Mouse (Mus musculus): ENCODE measurements around the gene Oxsr1.
"Not testable (repeated sequence)": the region's sequence is repeated elsewhere in the genome, so short reads cannot be mapped to it uniquely, and the experiment has no call there.

The Oxsr1 gene

DNA sequence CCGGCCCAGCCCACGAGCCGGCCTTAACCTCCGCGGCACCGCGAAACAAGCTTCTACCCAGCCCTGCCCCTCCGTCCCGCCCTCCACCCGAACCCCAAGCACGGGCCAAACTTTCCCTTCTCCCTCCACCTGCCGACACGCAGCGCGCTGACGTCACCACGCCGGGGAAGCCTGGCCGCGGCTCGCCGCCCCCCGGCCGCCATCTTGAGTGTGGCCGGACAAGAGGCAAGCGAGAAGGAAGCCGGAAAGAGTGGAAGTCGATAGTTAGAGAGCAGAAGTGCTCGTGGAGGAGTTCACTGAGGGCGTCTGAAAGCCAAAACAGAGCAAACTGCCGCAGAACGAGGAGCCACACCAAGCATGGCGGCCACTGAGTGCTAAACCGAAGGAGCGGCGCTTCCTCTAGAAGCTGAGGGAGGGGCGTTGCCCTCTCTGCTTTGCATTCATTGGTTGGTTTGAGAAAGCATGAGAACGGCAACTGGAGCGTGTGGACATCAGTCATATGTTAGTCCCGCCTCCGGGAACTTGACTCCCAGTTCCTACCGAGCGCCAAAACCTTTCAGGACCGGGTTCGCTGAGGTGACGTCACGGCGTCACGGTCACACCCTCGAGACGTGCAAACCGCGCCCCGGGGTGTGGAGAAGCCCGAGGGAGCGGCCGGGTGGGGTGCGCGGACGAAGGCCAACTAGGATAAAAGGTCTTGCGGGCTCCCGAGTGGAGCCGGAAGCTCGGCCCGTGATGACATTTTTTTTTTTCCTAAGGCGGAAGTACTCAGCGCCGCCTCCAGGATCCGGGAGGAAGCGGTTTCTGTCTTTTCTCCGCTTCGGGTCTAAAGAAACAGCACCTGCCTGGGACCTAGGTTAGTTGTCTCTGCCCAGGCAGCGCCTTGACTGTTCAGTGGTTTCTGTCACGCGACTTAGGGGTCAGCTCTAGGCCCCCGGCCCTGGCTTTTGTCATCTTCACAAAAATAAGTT lies at the start of gene Oxsr1:
Gene Oxsr1, minus strand, starts transcription at position 139 of the 971 bp plus-strand sequence.
- peak; percentile 99 for DNase-seq (ENCODE audit: low spot score)

DNA sequence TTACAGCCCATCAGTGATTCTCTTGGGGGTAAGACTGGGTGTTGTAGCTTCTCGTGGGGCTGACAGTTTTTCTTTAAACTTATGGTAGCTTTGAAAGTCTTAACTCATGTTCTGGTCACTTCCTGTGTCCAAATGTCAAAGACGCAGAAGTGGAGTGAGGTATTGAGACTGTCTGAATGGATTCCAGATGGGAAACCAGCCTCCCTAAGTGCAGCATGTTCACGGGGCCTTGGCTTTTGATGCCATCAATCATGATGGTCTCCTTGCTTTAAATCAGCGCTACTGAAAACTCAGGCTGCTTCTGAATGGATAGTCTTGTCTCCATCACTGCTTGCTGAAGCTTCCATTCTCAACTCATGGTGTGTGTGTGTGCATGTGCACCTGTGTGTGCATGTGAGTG lies 49.0 kb upstream of the Oxsr1 start:
- DNase-seq (ENCODE audit: low spot score): no peak

DNA sequence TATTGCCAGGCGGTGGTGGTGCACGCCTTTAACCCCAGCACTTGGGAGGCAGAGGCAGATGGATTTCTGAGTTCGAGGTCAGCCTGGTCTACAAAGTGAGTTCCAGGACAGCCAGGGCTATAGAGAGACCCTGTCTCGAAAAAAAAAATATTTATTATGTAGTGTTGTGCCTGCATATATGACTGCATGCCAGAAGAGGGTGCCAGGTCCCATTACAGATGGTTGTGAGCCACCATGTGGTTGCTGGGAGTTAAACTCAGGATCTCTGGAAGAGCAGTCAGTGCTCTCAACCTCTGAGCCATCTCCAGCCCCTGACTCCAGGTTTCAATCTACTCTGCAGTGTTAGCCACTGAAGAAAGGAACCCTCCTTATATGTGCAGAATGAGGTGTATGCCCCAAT lies 48.5 kb upstream of the Oxsr1 start:
- not testable (repeated sequence) for DNase-seq (ENCODE audit: low spot score)

DNA sequence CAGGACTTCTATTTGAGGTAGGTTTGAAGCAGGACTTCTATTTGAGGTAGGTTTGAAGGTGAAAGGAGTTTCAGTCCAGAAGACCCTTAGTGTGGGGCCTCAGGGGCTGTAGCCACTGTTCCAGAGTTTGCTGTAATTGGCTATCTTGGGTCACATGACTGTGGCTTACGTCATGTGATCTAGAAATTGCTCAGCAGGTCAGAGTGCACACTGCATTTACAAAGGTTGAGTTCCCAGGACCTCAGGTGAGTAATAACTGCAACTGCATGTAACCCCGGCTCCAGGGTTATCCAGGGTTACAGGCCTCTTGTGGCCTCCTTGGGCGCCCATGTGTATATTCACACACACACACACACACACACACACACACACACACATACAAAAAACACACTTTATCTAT lies 46.1 kb upstream of the Oxsr1 start:
- DNase-seq (ENCODE audit: low spot score): no peak

DNA sequence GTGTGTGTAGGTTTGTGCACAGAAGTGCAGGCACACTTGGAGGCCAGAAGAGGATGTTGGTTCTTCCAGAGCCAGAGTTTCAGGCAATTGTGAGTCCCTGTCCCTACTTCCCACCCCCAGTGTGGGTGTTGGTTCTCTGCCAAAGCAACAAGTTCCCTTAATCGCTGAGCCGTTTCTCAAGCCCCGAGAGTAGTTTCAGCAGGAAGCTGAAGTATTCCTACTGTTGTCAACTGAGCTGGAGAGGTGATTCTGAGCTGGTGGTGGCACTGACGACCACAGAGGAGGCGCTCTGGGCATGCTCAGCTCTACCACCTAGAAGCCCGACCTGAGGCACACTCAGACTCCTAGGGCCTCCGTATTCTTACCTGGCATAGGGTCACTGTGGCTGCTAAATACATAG lies 43.1 kb upstream of the Oxsr1 start, which contains the start of gene Slc22a14:
Gene Slc22a14, minus strand, starts transcription at position 270 of the 400 bp plus-strand sequence.
- DNase-seq (ENCODE audit: low spot score): no peak

DNA sequence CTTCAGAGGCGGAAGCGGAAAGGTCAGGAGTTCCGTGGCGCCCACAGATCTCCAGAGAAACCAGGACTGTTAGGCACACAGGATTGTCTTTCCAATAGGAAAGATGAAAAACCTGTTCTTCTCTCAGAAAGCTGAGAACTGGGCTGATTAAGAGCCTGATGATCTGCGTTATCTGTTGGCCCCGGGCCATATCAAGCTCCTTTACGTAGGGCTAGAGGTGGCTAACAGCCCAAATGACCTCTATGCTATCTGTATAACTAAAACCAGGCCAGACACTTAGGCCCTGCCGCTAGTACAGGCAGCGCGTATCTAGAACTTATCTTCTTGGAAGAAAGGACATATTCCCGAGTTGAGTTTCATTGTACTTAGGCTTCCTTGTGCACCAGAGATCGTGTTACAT lies 41.0 kb upstream of the Oxsr1 start:
- no peak for DNase-seq (ENCODE audit: low spot score)

DNA sequence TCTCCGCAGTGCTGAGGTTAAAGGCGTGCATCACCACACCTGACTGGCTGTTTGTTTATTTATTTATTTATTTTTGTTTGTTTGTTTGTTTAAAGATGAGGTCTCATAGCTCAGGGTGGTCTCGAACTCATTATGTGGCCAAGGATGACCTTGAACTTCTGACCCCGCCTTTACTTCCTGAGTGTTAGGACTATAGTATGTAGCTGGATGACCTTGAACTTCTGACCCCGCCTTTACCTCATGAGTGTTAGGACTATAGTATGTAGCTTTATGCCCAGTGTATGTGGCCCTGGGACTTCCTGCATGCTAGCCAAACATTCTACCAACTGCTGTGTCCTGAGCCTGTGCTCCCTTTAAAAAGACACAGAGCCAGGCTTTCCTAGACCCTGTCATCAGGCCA lies 39.2 kb upstream of the Oxsr1 start:
- DNase-seq (ENCODE audit: low spot score): no peak

DNA sequence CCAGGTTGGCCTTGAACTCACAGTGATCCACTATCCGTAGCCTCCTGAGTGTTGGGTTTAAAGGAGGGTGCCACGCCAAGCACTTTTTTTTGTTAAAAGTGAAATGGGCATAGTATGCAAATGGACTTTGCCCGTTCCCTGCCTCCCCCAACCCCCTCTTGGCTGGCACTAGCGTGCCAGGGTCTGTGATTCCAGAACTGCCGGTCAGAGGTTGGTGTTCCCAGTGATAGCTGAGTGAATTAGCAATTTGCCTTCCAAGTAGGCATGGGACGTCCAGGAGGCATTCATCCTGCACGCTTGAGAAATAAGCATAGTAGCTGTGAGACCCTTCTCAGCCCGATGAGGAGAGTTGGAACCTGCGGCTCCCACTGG lies 35.8 kb upstream of the Oxsr1 start:
- DNase-seq (ENCODE audit: low spot score): no peak

DNA sequence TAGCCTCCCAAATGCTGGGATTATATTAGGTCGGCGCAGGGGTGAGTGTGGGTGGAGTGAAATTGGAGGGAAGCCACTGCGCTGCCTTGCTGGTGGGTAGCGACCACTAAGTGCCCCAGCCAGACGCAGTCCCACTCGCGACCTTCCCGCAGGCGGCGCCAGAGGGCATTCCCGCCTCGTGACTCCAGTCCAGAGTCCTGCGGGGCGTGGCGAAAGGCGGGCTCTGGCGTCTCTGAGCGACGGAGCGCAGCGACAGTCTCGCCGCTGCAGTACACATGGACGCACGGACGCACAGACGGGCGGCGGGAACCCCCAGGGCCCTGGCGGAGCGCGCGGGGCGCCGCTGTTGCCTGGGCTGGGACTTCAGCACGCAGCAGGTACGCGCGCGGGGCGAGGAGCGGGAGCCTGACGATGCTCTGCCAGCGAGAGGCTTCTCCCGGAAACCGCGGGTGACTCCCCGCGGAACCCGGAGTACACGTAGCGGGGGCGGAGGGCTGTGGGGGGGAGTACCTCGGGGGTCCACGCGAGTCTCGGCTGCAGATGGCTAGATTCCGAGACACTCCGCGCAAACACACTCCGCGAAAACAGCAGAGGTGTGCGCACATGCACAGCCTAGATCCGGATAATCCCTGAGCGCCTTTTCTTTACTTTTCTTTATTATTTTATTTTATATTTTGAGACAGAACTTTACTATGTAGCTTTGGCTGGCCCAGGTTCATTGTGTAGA lies 35.3 kb upstream of the Oxsr1 start, which contains the start of gene Xylb:
Gene Xylb, plus strand, starts transcription at position 51 of the 727 bp plus-strand sequence.
- DNase-seq (ENCODE audit: low spot score): peak; percentile 80

DNA sequence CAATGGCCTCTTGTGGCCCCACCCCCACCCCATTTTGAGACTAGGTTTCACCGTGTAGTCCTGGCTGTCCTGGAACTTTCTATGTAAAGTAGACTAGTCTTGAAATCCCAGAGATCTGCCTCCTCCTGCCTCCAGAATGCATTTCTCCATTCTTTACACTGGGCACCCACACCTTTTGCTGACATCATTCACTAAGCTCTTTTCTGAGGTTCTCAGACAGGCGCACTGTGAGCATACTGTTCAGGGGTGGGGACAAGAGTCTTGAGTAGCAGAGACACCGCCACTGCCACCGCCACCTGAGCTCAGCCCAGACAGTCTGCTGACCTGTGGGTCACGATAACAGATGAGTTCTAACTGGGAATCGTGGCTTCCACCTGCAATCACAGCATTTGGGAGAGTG lies 33.7 kb upstream of the Oxsr1 start:
- no peak for DNase-seq (ENCODE audit: low spot score)

DNA sequence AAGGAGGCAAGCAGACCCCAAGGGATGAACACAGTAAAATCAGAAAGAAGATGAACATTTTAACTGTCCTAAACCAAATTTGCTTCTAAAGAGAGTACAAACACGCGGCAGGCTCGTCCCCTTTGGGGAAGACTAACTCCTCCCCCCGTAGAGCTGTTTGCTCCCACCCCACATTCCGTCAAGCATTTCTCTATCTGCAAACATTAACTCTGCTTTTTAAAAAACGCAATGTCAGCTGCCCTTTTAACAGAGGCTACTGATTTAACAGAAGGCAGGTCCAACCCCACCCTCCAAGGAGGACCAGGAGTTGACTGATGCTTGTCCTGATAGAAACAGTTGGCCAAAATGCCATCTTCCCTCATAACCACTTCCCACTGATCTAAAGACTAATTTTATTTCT lies 31.7 kb upstream of the Oxsr1 start:
- DNase-seq (ENCODE audit: low spot score): no peak

DNA sequence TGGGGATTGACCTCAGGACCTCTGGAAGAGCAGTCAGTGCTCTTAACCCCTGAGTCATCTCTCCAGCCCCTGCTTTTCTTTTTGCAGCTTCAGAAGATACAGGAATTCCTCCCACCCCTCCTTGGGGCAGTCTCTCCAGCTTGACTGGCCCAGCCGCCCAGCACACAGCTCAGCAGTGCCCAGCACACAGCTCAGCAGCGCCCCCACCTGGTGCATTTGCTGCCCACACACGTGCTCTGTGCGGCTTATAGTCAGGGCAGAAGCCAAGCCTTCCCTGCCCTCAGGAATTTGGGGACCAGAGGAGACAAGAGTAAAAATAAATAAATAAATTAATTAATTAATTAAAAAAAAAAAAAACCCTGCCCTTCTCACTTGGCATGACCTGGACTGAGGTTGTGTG lies 29.8 kb upstream of the Oxsr1 start:
- no peak for DNase-seq (ENCODE audit: low spot score)

DNA sequence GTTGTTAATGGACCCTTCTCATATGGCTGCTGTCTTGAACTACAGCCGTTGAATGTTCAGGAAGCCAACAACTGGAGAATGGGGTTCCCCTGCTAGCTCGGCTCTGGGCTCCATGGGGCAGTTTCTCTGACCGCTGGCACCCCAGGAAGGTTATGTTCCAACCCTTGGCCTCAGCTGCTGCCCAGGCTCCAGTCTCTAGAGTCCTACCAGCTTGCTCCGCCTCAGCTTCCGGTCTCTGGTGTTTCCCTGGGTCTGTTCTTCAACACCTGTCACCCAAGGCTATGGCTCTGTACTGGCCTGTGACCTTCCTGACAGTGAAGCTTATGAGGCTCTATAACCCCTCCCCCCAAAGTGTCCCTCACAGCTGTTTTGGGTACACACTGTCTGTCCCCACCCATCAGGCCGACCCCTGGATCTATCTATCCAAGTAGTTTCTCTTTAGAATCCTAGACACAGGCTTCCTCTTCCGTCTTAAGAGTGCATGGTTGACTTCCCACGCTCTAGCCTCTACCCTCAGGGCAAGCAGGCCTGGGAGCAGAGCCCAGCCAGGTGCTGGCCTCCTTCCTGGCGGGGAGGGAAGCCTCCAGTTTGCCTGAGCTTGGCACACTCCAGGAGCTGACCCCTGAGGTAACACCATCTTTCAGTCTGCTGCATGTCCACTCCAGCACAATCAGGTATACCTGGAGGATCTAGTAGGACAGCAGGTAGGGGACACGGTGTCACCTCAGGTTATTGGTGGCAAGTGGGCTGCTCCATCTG lies 28.9 kb upstream of the Oxsr1 start:
- DNase-seq (ENCODE audit: low spot score): no peak

DNA sequence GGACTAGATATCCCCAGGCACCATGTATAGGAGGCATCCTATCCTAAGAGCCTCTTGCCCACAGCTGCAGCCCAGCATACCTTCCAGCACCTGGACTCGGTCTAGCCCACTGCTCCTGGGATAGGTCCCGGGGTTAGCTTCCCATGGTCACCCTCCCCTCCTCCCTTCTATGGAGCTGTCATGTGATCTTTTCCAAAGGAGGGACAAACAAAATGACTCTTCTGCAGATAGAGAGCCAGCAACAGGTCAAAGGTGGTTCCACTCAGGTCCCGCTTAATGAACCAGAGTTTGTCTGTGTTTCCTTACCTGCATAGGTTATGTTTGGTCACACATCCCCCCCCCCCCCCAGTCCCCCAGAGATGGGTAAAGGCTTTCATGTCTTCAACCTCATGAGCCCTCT lies 28.3 kb upstream of the Oxsr1 start:
- no peak for DNase-seq (ENCODE audit: low spot score)

DNA sequence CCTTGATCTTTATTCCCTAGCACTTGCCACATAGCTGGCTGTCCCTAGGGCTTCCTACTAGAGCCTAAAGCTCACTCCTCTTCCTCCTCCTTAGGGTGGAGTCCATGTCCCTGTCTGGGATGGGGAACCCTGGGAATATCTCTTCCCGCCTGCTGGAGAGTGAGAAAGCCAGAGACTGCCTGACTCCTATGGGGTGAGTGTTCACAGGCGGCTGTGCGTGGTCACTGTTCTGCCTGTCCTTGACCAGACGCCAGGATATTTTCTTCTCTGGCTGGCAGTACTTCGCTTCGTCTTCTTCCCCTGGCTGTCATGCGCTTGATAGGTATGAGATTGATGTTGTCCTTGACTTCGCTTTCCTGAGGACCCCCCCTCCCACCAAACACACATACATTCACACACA lies 24.1 kb upstream of the Oxsr1 start:
- DNase-seq (ENCODE audit: low spot score): no peak

DNA sequence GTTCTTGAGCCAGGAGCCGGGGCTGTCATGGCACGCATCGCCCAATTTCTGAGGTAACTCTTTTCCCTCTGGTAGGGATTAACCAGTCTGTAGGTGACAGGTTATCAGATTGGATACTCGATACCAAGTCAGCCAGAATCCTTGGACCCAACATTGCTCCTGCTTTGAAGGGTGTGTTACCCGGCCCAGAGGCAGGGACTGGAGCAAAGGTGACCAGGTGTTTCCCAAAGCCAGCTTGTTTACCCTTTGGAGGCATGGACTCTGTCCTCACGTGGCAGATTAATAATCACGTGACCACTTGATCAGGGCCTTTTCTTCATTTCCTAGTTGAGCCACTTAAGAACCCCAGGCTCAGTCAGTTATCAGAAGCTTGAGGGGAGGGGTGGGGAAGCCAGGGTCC lies 20.5 kb upstream of the Oxsr1 start:
- no peak for DNase-seq (ENCODE audit: low spot score)

DNA sequence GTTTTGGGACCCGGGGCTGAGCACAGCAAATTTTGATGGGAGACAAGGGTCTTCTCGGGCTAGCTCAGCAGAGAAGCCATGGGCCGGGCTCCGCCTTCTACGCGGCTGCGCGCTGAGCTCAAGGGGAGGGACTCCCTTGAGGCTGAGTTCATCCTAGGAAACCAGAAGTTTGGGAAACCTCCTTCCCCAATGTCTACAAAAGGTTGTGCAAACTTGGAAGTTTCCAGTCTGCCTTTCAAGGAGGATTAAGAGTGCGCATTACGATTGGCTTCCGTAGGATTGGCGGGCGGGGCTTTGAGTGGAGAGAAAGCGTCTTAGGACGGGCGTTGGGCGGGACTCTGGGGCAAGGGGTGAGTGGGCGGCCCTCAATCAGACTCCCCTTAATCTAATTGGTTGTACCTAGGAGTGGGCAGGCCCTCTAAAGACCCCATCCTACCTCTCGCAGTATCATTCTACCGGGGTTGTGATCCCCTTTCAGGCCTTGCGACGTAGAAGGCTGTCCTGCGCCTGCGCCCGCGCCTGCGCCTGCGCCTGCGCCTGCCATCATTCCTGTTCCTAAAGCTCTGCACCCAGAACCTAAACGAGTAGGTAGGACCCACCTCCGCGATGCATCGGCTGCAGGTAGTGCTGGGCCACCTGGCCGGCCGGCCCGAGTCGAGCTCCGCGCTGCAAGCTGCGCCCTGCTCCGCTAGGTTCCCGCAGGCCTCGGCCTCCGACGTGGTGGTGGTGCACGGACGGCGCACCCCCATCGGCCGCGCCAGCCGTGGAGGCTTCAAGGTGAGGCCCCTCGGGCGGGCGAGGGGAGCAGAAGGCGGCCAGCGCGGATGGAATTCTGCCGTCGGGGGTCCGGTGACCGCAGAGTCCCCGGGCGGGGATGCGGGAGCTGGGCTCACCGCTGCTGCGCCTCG lies 18.9 kb upstream of the Oxsr1 start, which contains the start of gene Myd88:
Gene Myd88, minus strand, starts transcription at position 503 of the 908 bp plus-strand sequence.
- peak; percentile 97 for DNase-seq (ENCODE audit: low spot score)

DNA sequence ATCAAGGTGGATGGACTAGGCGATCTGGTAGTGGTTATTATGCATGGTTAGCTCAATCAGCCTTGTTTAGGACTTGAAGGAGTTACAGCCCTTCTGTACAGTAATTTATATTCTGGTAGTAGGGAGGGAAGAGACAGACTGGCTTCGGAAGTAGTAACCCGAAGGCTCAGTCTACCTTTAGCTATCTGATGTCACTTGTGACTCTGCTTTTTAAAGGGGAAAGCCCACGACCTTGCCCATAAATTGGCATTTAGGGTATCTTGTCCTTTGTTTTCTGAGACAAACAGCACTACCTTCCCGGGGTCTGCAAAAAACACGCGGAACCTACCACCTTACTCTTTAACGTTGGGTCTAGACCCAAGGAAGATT lies 18.0 kb upstream of the Oxsr1 start:
- no peak for DNase-seq (ENCODE audit: low spot score)

DNA sequence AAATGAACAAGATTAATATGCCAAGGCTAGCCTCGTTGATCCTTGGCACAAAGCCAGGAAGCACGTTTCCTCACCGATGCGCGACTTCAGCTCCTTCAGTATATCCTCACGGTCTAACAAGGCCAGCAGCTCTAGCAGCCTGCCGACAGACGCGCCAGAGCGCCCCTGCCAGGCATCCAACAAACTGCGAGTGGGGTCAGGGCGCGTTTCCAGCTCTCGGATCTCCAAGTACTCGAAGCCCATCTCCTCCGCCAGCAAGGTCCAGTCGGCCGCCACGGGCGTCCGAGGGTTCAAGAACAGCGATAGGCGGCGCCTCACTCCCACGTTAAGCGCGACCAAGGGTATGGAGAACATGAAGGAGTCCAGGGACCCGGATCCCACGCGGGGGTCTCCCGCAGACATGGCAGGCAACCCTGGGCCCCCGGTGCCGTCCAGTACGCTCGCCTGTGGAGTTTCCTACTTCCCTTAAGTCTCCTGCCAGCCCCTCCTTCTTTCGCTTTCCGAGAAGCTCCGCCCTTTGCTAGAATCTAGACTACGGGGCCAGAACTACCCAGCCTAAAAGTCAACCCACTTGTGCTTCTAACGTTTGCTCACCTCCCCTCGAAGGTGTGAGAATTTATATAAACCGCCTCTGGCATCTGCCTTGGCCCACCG lies 17.5 kb upstream of the Oxsr1 start, which contains the start of gene Acaa1a:
Gene Acaa1a, plus strand, starts transcription at position 119 of the 654 bp plus-strand sequence.
- no peak for DNase-seq (ENCODE audit: low spot score)

DNA sequence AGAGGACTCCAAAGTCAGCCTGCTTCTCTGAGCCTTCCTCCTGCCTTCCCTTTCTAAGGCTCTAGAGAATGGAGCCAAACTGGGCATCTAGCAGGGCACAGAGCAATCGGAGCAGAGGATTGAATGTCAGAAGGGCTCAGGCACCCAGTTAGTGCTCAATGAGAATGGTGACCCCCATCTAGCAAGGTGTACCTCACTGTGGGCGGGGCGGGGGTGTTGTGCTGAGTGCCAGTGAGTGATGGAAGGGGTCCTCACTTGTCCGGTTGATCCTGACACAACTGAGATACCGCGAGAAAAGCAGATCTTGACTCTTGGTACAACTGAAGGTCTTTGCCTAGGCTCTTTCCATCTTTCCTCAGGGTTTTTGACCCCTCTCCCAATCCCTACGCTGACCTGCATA lies 16.9 kb upstream of the Oxsr1 start:
- DNase-seq (ENCODE audit: low spot score): no peak

DNA sequence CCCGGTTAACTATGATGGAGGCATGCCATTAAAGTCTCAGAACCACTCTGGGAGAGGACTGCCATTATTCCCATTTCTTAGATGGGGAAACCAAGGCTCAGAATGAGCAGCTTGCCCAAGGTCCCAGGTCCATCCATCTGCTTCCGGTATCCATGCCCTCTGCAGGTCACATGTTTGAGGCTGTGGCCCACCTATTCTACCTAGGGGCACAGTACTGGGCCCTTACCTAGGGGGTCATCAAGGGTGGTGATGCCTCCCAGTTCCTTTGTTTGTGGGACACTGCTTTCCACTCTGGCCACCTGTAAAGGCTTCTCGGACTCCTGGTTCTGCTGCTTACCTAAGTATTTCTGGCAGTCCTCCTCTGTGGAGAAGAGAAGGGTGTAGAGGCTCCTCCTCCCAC lies 16.1 kb upstream of the Oxsr1 start:
- no peak for DNase-seq (ENCODE audit: low spot score)

Data from left cerebral cortex, adult 11 months (tissue).